Mouse (Mus musculus) cerebellum, adult 11-12 months (tissue): Measurements from ENCODE around the gene Hoxd11.
A peak's percentile ranks its signal among the peaks of the same experiment; 100 is the strongest.

Experiments
- DNase-seq: peaks from one replicate; pipeline ENCODE4 v3.0.0; 2022

Hoxd11 gene

GRCm38 (mm10) chr2:74711721-74712621 lies 32.6 kb downstream of the Hoxd11 start, which contains the start of the genes Hoxd3 and Hoxd4:
Hoxd3 (plus strand) TSS chr2:74711927.
Hoxd4 (plus strand) TSS chr2:74711929.
- DNase-seq = no peak

GRCm38 (mm10) chr2:74713239-74714150 lies 34.1 kb downstream of the Hoxd11 start:
- DNase-seq = no peak

- DNase-seq = no peak
Measured at GRCm38 (mm10) chr2:74714156-74714789, 34.9 kb downstream of the Hoxd11 start.

- DNase-seq = no peak
Measured at GRCm38 (mm10) chr2:74714881-74715280, 35.5 kb downstream of the Hoxd11 start.

GRCm38 (mm10) chr2:74715504-74716241 lies 36.3 kb downstream of the Hoxd11 start:
- DNase-seq = peak; percentile 22

GRCm38 (mm10) chr2:74720384-74720783 lies 41.0 kb downstream of the Hoxd11 start:
- DNase-seq = no peak

GRCm38 (mm10) chr2:74720955-74721491 lies 41.7 kb downstream of the Hoxd11 start:
- DNase-seq = no peak

- DNase-seq = no peak
Measured at GRCm38 (mm10) chr2:74721882-74722281, 42.5 kb downstream of the Hoxd11 start.

GRCm38 (mm10) chr2:74722949-74723348 lies 43.6 kb downstream of the Hoxd11 start:
- DNase-seq = no peak

- DNase-seq = no peak
Measured at GRCm38 (mm10) chr2:74724244-74725015, 45.1 kb downstream of the Hoxd11 start.

GRCm38 (mm10) chr2:74725171-74725570 lies 45.8 kb downstream of the Hoxd11 start:
- no peak for DNase-seq

- DNase-seq = no peak
Measured at GRCm38 (mm10) chr2:74726551-74726950, 47.2 kb downstream of the Hoxd11 start, which contains the start of gene Gm28230. Gm28230 (plus strand) TSS chr2:74726728.

GRCm38 (mm10) chr2:74726973-74727639 lies 47.7 kb downstream of the Hoxd11 start:
- DNase-seq = no peak

- no peak for DNase-seq
Measured at GRCm38 (mm10) chr2:74727640-74728302, 48.4 kb downstream of the Hoxd11 start.

- no peak for DNase-seq
Measured at GRCm38 (mm10) chr2:74728303-74728680, 48.9 kb downstream of the Hoxd11 start.

GRCm38 (mm10) chr2:74730331-74730730 lies 51.0 kb downstream of the Hoxd11 start:
- DNase-seq = no peak

GRCm38 (mm10) chr2:74731055-74731454 lies 51.7 kb downstream of the Hoxd11 start:
- no peak for DNase-seq

- no peak for DNase-seq
Measured at GRCm38 (mm10) chr2:74731799-74732512, 52.6 kb downstream of the Hoxd11 start.
